Mouse (Mus musculus) testis, adult 10 weeks (tissue): ENCODE data around the gene Nlrp9b. TPM values are rescaled to one million over a fixed set of nuclear protein-coding genes. Genes with fewer than 3 reads are reported as not detected.

ENCODE experiments used
- polyA plus RNA-seq: library from polyadenylated mRNA; stranded (reverse); fragments of 350-450 nt; fragmentation: Illumina TruSeq; extraction: RNeasy Lipid Tissue Mini Kit (QIAGEN cat#74804); gene quantifications from one replicate; pipeline ENCODE4 v1.2.3, GENCODE M21; 2014; ENCODE audit warnings: low read depth, low replicate concordance

Gene Nlrp9b
- 1.6 TPM for polyA plus RNA-seq

GRCm38 (mm10) chr7:19991165-19991564 lies at the start of gene Nlrp9b:
Nlrp9b (plus strand) TSS chr7:19991465.

GRCm38 (mm10) chr7:19950589-19950988 lies 40.7 kb upstream of the Nlrp9b start, which contains the start of gene Igsf23:
Igsf23 (minus strand) TSS chr7:19950756.

GRCm38 (mm10) chr7:19964985-19965579 lies 26.2 kb upstream of the Nlrp9b start, which contains the start of gene Ceacam20:
Ceacam20 (plus strand) TSS chr7:19965412.

GRCm38 (mm10) chr7:20099380-20099779 lies 108.1 kb downstream of the Nlrp9b start, which contains the start of gene Vmn1r91:
Vmn1r91 (plus strand) TSS chr7:20099680.

GRCm38 (mm10) chr7:20122479-20122878 lies 131.2 kb downstream of the Nlrp9b start, which contains the start of gene Gm16442:
Gm16442 (minus strand) TSS chr7:20122579.

Other genes starting within 250 kb of the Nlrp9b start
- gene Nectin2, start 241.0 kb upstream of the Nlrp9b start, polyA plus RNA-seq = 7.8 TPM
- not detected for gene Bcam, start 220.4 kb upstream of the Nlrp9b start, polyA plus RNA-seq
- not detected for gene Cblc, start 194.7 kb upstream of the Nlrp9b start, polyA plus RNA-seq
- gene Bcl3, start 168.7 kb upstream of the Nlrp9b start, polyA plus RNA-seq = 0.53 TPM
- not detected for gene Gm19345, start 139.5 kb upstream of the Nlrp9b start, polyA plus RNA-seq
- not detected for gene Ceacam16, start 130.2 kb upstream of the Nlrp9b start, polyA plus RNA-seq
- gene Ceacam19, start 103.5 kb upstream of the Nlrp9b start, polyA plus RNA-seq = not detected
- gene Pvr, start 70.3 kb upstream of the Nlrp9b start, polyA plus RNA-seq = 7.9 TPM
- gene Igsf23, start 40.7 kb upstream of the Nlrp9b start, polyA plus RNA-seq = not detected
- gene Ceacam20, start 26.1 kb upstream of the Nlrp9b start, polyA plus RNA-seq = 1.4 TPM
- gene Vmn1r91, start 108.2 kb downstream of the Nlrp9b start, polyA plus RNA-seq = not detected
- not detected for gene Gm16442, start 131.1 kb downstream of the Nlrp9b start, polyA plus RNA-seq
- gene Vmn1r93, start 147.6 kb downstream of the Nlrp9b start, polyA plus RNA-seq = not detected
- not detected for gene Vmn1r94, start 176.9 kb downstream of the Nlrp9b start, polyA plus RNA-seq
- gene Vmn1r95, start 202.2 kb downstream of the Nlrp9b start, polyA plus RNA-seq = not detected
- not detected for gene Gm6164, start 214.1 kb downstream of the Nlrp9b start, polyA plus RNA-seq
- gene Gm4498, start 242.4 kb downstream of the Nlrp9b start, polyA plus RNA-seq = not detected